Mouse (Mus musculus) embryo, embryonic 9.5 days (tissue): ENCODE data around the gene Gm2956.
"Not testable (repeated sequence)": the region's sequence is repeated elsewhere in the genome, so short reads cannot be mapped to it uniquely, and the experiment has no call there.

Source experiments
- DNase-seq: peaks from one replicate; pipeline ENCODE4 v3.0.0-alpha.2; 2017; ENCODE audit errors: extremely low spot score

Gene Gm2956

GRCm38 (mm10) chr14:3332087-3332677, at the start of gene Gm2956:
Gene Gm2956, plus strand, starts transcription at chr14:3332627.
- DNase-seq: not testable (repeated sequence)

GRCm38 (mm10) chr14:3333406-3333805, 979 bp downstream of the Gm2956 start:
- DNase-seq: not testable (repeated sequence)

GRCm38 (mm10) chr14:3394793-3395192, 62.4 kb downstream of the Gm2956 start, which contains the start of gene Gm10413:
Gene Gm10413, plus strand, starts transcription at chr14:3395093.
- DNase-seq: not testable (repeated sequence)
